ENCODE assay signal across 33 mouse cellular contexts in the genomic region with DNA sequence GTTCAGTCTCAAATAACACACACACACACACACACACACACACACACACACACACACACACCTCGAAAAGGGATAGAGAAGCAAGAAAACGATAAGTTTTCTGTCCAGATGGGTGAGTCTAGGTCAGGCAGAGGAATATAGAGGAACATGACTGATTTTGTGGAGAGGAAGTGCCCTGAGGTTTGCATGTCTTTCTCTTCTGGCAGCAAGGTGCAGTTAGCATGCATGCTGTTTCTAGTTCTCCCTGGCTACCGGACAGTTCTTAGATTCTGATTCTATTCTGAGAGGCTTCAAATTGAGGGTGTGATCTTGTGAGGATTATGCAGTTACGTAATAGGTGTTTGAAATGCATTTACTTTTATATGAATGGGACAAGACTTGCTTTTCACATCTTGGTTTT. TPM values are rescaled to one million over a fixed set of nuclear protein-coding genes. Genes with fewer than 3 reads are reported as not detected.
A peak's percentile ranks its signal among the peaks of the same experiment; 100 is the strongest.
DNase-seq lines count a peak whose midpoint lies in the region; ATAC-seq and TF ChIP-seq lines count a peak whose summit lies in the region.
"Had no signal": no experiment of that assay in that cellular context is flagged by ENCODE, and none has a peak within 500 bp of the region (broad histone marks: within the 10 kb centered on the region; RNA-seq: fewer than 3 reads in every experiment).

No protein-coding gene starts in this region.

- H3K36me3 ChIP-seq in spleen, adult 2 months (ENCODE audit: control insufficient read depth, insufficient read depth, low read length): no peaks in the 10 kb centered on the region
- H3K36me3 ChIP-seq: limb, embryonic 15.5 days; midbrain, embryonic 15.5 days; neural tube, embryonic 13.5 days had no signal

- no peak for DNase-seq in spleen, adult 2 months (ENCODE audit: low read depth in 1 of 2, low spot score in 2 of 2)
- no peak for DNase-seq in spleen, postnatal 4 days (ENCODE audit: low spot score in 2 of 2)
- DNase-seq in MEL-GATA-1-ER (ENCODE audit: extremely low read depth, low read depth): peak; percentile 11
- DNase-seq in telencephalon, adult 2 months (ENCODE audit: low read depth, low spot score): peak; percentile 68
- DNase-seq in urinary bladder, postnatal 14 days (ENCODE audit: low spot score): no peak
- no peak for DNase-seq in ovary, adult 18-20 months (ENCODE audit: low spot score)
- no peak for DNase-seq in heart, postnatal 25 days (ENCODE audit: low spot score)
- DNase-seq: adrenal gland, adult 2 months; cerebellum, adult 2 months; cerebellum, postnatal 25 days; forebrain, postnatal 0 days; gastrocnemius, postnatal 10 days; heart, adult 11 months; kidney, adult 11 months; kidney, postnatal 4 days; lung, adult 18-20 months; lung, postnatal 14 days; right cerebral cortex, adult 18-20 months had no signal

- TF ChIP-seq POLR2A in spleen, adult 2 months (IDR thresholded peaks at IDR 0.05; ENCODE audit: low read depth, low read length): no peak

- H3K27me3 ChIP-seq in spleen, adult 2 months (ENCODE audit: control insufficient read depth, insufficient read depth, low read length): no peaks in the 10 kb centered on the region
- H3K27me3 ChIP-seq: limb, embryonic 15.5 days; midbrain, embryonic 15.5 days; neural tube, embryonic 13.5 days had no signal

- TF ChIP-seq CTCF in spleen, adult 2 months (IDR thresholded peaks at IDR 0.05; ENCODE audit: extremely low read depth, insufficient read depth, insufficient read length, insufficient replicate concordance): no peak

- intact Hi-C loops in heart, postnatal 25 days (cut with DNase I): no loop called here

- no peak overlapping the region for H3K4me3 ChIP-seq in spleen, adult 2 months (ENCODE audit: extremely low read depth, insufficient read depth, insufficient read length)
- H3K4me3 ChIP-seq: limb, embryonic 15.5 days; midbrain, embryonic 15.5 days; myocyte; neural tube, embryonic 13.5 days had no signal

- H3K4me1 ChIP-seq in spleen, adult 2 months (ENCODE audit: control insufficient read depth, insufficient read depth, insufficient read length): peaks cover 2% of the 10 kb centered on the region
- H3K4me1 ChIP-seq: limb, embryonic 15.5 days; midbrain, embryonic 15.5 days; neural tube, embryonic 13.5 days had no signal

- 0 out of 2 replicates have a peak overlapping the region, but pooled peaks have one; percentile 28 for H3K27ac ChIP-seq in spleen, adult 2 months (ENCODE audit: insufficient read depth, low read length)
- H3K27ac ChIP-seq: limb, embryonic 15.5 days; midbrain, embryonic 15.5 days; neural tube, embryonic 13.5 days had no signal

- peak; percentile 44 to 52; a peak in 2 of 4 replicates for ATAC-seq in hematopoietic stem cell, adult 5-6 weeks (replicated peaks in 1 of 2; ENCODE audit: insufficient read depth in 1 of 2, low FRiP score in 2 of 2, low TSS enrichment in 1 of 2, low read depth in 1 of 2, poor library complexity in 2 of 2, severe bottlenecking in 2 of 2)
- ATAC-seq: forebrain, postnatal 0 days; midbrain, embryonic 15.5 days had no signal

- 24% methylated on average over 4 of the region's 4 CpGs for WGBS in spleen, adult 2 months

RNA-seq across cellular contexts. Expression of gene Vrk2, which starts 6.9 kb away (rescaled TPM):
- polyA plus RNA-seq in spleen, adult 2 months (2012; rRNA removed): 2.5 and 4.8 TPM in 2 replicates
- 30.2 and 48.1 TPM in 2 replicates for total RNA-seq in hematopoietic stem cell, adult 5-6 weeks (2017)
- 1 to 10 TPM; 4.7 to 6.1 TPM for total RNA-seq in heart, postnatal 25 days (2021)

RNA-seq across cellular contexts. Expression of gene Gm6899, which starts 7.7 kb away (rescaled TPM):
- polyA plus RNA-seq in spleen, adult 2 months (2012; rRNA removed): not detected in 2 replicates
- not detected in 2 replicates for total RNA-seq in hematopoietic stem cell, adult 5-6 weeks (2017)
- not detected for total RNA-seq in heart, postnatal 25 days (2021)
- total RNA-seq: adrenal gland, adult 2 months; adrenal gland, postnatal 4 days; ES-E14; forebrain, postnatal 0 days; gastrocnemius, postnatal 10 days; left cerebral cortex, adult 18-20 months; left cerebral cortex, postnatal 36 days had no signal
- polyA plus RNA-seq: adrenal gland, adult 2 months; CD4-positive, CD25-positive, alpha-beta regulatory T cell, adult 4 months; cerebellum, adult 2 months; embryonic facial prominence, embryonic 11.5 days; forebrain, embryonic 11.5 days; forebrain, postnatal 0 days; heart, embryonic 11.5 days; heart, postnatal 0 days; limb, embryonic 15.5 days; midbrain, embryonic 15.5 days; myocyte; neural tube, embryonic 13.5 days; urinary bladder, adult 2 months had no signal

Comparison
In these comparisons a context has a peak if more than half of its experiments do, and no peak if none do; other contexts are left out.
1. DNase-seq: peak in MEL-GATA-1-ER (single experiment) and telencephalon, adult 2 months (single experiment); none in spleen, adult 2 months (0 of 2), spleen, postnatal 4 days (0 of 2), urinary bladder, postnatal 14 days (single experiment), ovary, adult 18-20 months (single experiment) and heart, postnatal 25 days (single experiment).